Mouse (Mus musculus) gastrocnemius, adult 2 months (tissue): ENCODE data around the gene Ecm2. TPM values are rescaled to one million over a fixed set of nuclear protein-coding genes. Genes with fewer than 3 reads are reported as not detected.

ENCODE experiments used
- DNase-seq: peaks from one replicate; pipeline ENCODE4 v3.0.0; 2022
- H3K27ac ChIP-seq: fragments of 200-600 bp; 2 replicates; pipeline ENCODE4 v1.8.1; 2022; ENCODE audit warnings: mild to moderate bottlenecking
- H3K4me3 ChIP-seq: fragments of 200-600 bp; 2 replicates; pipeline ENCODE4 v1.8.1; 2022; ENCODE audit warnings: mild to moderate bottlenecking, moderate library complexity
- CTCF ChIP-seq: fragments of 200-600 bp; IDR thresholded peaks from 2 replicates; pipeline ENCODE4 v1.8.1; 2022; ENCODE audit warnings: antibody characterized with exemption, mild to moderate bottlenecking, moderate library complexity
- intact Hi-C: fragments of 180-260 bp; cut with DNase I; formaldehyde crosslinking; loops from one replicate; pipeline ENCODE4 v1.15.1; 2025
- total RNA-seq, 2 experiments: library from RNA; stranded (reverse); gene quantifications; 2 replicates each; pipeline ENCODE4 v1.2.3; 2021

Gene Ecm2
- total RNA-seq, 2 experiments from 2014 or later: 8.0 to 15.0 TPM

GRCm38 (mm10) chr13:49571418-49571817, 66.8 kb downstream of the Ecm2 start:
- TF ChIP-seq CTCF: no peak

GRCm38 (mm10) chr13:49581541-49582530, 77.2 kb downstream of the Ecm2 start, which contains the start of gene Omd:
TSS of gene Omd (plus strand) at chr13:49582462.
- Histone ChIP-seq H3K4me3 (peak within 1 kb of the TSS; percentile 59), H3K27ac (peak within 1 kb of the TSS; percentile 86)
- DNase-seq: no peak
- intact Hi-C loops: no loop called here
- no peak for TF ChIP-seq CTCF

More at GRCm38 (mm10) chr13:49571418-49571817, 66.8 kb downstream of the Ecm2 start:
- no peak for DNase-seq
- Histone ChIP-seq H3K4me3 (no peak overlapping the region), H3K27ac (no peak overlapping the region)
- intact Hi-C loops: no loop called here

Other genes with a start within 250 kb of the Ecm2 start
- 1 to 10 TPM in 1 of 2 experiments, under 1 TPM in 1; 0.97 to 1.1 TPM for gene Fgd3, start 184.5 kb upstream of the Ecm2 start, total RNA-seq
- gene Bicd2, start 163.2 kb upstream of the Ecm2 start, total RNA-seq: 10 to 100 TPM; 26.0 to 28.5 TPM
- gene Ippk, start 83.6 kb upstream of the Ecm2 start, total RNA-seq: 1 to 10 TPM; 5.6 to 6.3 TPM
- gene Tes3-ps, start 11.5 kb upstream of the Ecm2 start, total RNA-seq: 1 to 10 TPM; 1.7 to 2.4 TPM
- 10 to 100 TPM; 13.0 to 19.6 TPM for gene Aspn, start 39.6 kb downstream of the Ecm2 start, total RNA-seq
- 1 to 10 TPM; 1.9 to 4.8 TPM for gene Omd, start 77.7 kb downstream of the Ecm2 start, total RNA-seq
- 10 to 100 TPM; 21.3 to 46.8 TPM for gene Ogn, start 103.2 kb downstream of the Ecm2 start, total RNA-seq
- under 1 TPM; 0.79 to 0.86 TPM for gene Cenpp, start 148.0 kb downstream of the Ecm2 start, total RNA-seq
- 10 to 100 TPM; 12.8 to 13.1 TPM for gene Nol8, start 148.3 kb downstream of the Ecm2 start, total RNA-seq
- 10 to 100 TPM; 85.7 to 85.8 TPM for gene Iars, start 177.3 kb downstream of the Ecm2 start, total RNA-seq